Mouse (Mus musculus): Measurements from ENCODE around the gene Ppt1. TPM values are rescaled to one million over a fixed set of nuclear protein-coding genes. Genes with fewer than 3 reads are reported as not detected.

Gene Ppt1
- polyA plus RNA-seq, 1 experiment from 2014 or later = 97.0 TPM

Other genes starting within 250 kb of the Ppt1 start
- gene 9530002B09Rik, start 147.0 kb upstream of the Ppt1 start, polyA plus RNA-seq (2015; fragmentation: Nextera tagmentation; extraction: Ambion mirVana) = not detected in 2 replicates
- gene Cap1, start 49.8 kb downstream of the Ppt1 start, polyA plus RNA-seq (2015; fragmentation: Nextera tagmentation; extraction: Ambion mirVana) = 73.5 and 78.6 TPM in 2 replicates
- gene Mfsd2a, start 124.9 kb downstream of the Ppt1 start, polyA plus RNA-seq (2015; fragmentation: Nextera tagmentation; extraction: Ambion mirVana) = 23.3 and 29.3 TPM in 2 replicates
- 38.2 and 52.3 TPM in 2 replicates for gene Mycl, start 159.4 kb downstream of the Ppt1 start, polyA plus RNA-seq (2015; fragmentation: Nextera tagmentation; extraction: Ambion mirVana)
- 21.0 and 21.9 TPM in 2 replicates for gene Trit1, start 180.4 kb downstream of the Ppt1 start, polyA plus RNA-seq (2015; fragmentation: Nextera tagmentation; extraction: Ambion mirVana)

All from neural tube, embryonic 15.5 days (tissue).